Mouse (Mus musculus): ENCODE measurements at regions not wholly inside any gene's neighbourhood (a gene's known extent, or its start where the extent isn't known, plus 50 kb on each side); places are given as distances from the start of the nearest gene placed in this dataset.

DNA sequence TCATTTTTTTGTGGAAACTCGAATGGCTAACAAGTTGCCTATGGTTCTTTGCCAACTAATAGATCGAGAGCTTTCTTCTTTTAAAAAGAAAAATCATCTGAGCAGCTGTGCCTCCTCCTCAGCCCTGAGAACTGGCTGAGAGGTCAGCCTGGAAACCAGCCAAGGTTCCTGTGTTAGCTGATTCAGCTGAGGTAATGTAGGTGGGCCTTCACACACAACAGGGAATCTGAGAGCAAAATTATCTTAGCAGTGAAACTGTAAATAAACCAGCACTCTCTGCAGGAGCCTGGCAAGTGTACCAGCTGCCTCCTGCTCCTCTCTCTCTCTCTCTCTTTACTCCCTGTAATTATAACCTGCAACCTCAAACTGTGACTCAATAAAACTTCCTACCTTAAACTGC lies 364.4 kb upstream of the Khdrbs2 start:
- DNase-seq = peak; percentile 35 to 49

Measured in cerebellum, postnatal 36 days (tissue).